Mouse (Mus musculus) myocyte (in vitro differentiated cells): Measurements from ENCODE around the gene Rnf181. TPM values are rescaled to one million over a fixed set of nuclear protein-coding genes. Genes with fewer than 3 reads are reported as not detected.

Experiments used
- H3K27me3 ChIP-seq: one replicate; pipeline ENCODE4 v1.6.1; 2011; ENCODE audit not compliant: control insufficient read depth, insufficient read depth, insufficient read length
- H3K36me3 ChIP-seq: one replicate; pipeline ENCODE4 v1.6.1; 2011; ENCODE audit not compliant: control insufficient read depth, insufficient read depth
- H3K4me2 ChIP-seq: one replicate; pipeline ENCODE4 v1.6.1; 2011; ENCODE audit warnings: low read depth, control low read depth
- H3K4me3 ChIP-seq: one replicate; pipeline ENCODE4 v1.5.1; 2011; ENCODE audit warnings: mild to moderate bottlenecking, control low read depth, moderate library complexity
- H3K79me2 ChIP-seq: one replicate; pipeline ENCODE4 v1.6.1; 2011; ENCODE audit not compliant: control insufficient read depth, insufficient read depth
- H3ac ChIP-seq: one replicate; pipeline ENCODE4 v1.6.1; 2011; ENCODE audit not compliant: control insufficient read depth, insufficient read length
- CEBPB ChIP-seq: IDR thresholded peaks from 2 replicates; pipeline ENCODE4 v1.6.1; 2011; ENCODE audit warnings: mild to moderate bottlenecking, moderate library complexity; ENCODE audit not compliant: poor library complexity, insufficient read depth, severe bottlenecking
- E2F4 ChIP-seq: IDR thresholded peaks from one replicate; pipeline ENCODE4 v1.6.1; 2011; ENCODE audit warnings: mild to moderate bottlenecking, control low read depth, moderate library complexity; ENCODE audit not compliant: insufficient read depth
- MAX ChIP-seq: IDR thresholded peaks from one replicate; pipeline ENCODE4 v1.6.1; 2011; ENCODE audit warnings: low read depth, mild to moderate bottlenecking, control low read depth
- MYOD1 ChIP-seq, 3 experiments: IDR thresholded peaks; one replicate each; pipeline ENCODE4 v1.6.1; 2011; ENCODE audit warnings: control low read depth in 2 of 3, low read depth in 2 of 3, mild to moderate bottlenecking in 2 of 3, moderate library complexity in 1 of 3; ENCODE audit not compliant: insufficient read length in 2 of 3, control insufficient read depth in 1 of 3
- MYOG ChIP-seq, 3 experiments: IDR thresholded peaks; one replicate each; pipeline ENCODE4 v1.6.1; 2011; ENCODE audit warnings: control low read depth in 2 of 3, low read depth in 2 of 3, mild to moderate bottlenecking in 2 of 3; ENCODE audit not compliant: insufficient read length in 2 of 3, control insufficient read depth in 1 of 3, insufficient read depth in 1 of 3
- POLR2A ChIP-seq: IDR thresholded peaks from one replicate; pipeline ENCODE4 v1.6.1; 2011; ENCODE audit warnings: low read depth, mild to moderate bottlenecking, control low read depth, moderate library complexity; ENCODE audit not compliant: insufficient read length
- POLR2AphosphoS2 ChIP-seq: IDR thresholded peaks from one replicate; pipeline ENCODE4 v1.6.1; 2011; ENCODE audit warnings: low read depth, control low read depth; ENCODE audit not compliant: insufficient read length
- REST ChIP-seq: IDR thresholded peaks from one replicate; pipeline ENCODE4 v1.6.1; 2011; ENCODE audit warnings: mild to moderate bottlenecking, control low read depth, moderate library complexity; ENCODE audit not compliant: insufficient read depth, insufficient read length
- SRF ChIP-seq: IDR thresholded peaks from one replicate; pipeline ENCODE4 v1.6.1; 2011; ENCODE audit warnings: low read depth; ENCODE audit not compliant: control insufficient read depth, insufficient read length
- TCF12 ChIP-seq: IDR thresholded peaks from one replicate; pipeline ENCODE4 v1.6.1; 2011; ENCODE audit warnings: mild to moderate bottlenecking, control low read depth; ENCODE audit not compliant: poor library complexity, insufficient read depth, severe bottlenecking
- TCF3 ChIP-seq: IDR thresholded peaks from one replicate; pipeline ENCODE4 v1.6.1; 2011; ENCODE audit warnings: low read depth, control low read depth; ENCODE audit not compliant: insufficient read length
- USF1 ChIP-seq: IDR thresholded peaks from one replicate; pipeline ENCODE4 v1.6.1; 2011; ENCODE audit warnings: low read depth, mild to moderate bottlenecking, control low read depth, moderate library complexity
- polyA plus RNA-seq: library from polyadenylated mRNA; unstranded; fragments of >200 nt; fragmentation: generic; extraction: Trizol; gene quantifications from one replicate; pipeline ENCODE4 v1.2.1, GENCODE M21; 2012; ENCODE audit warnings: missing spikeins

The Rnf181 gene
- polyA plus RNA-seq, 1 experiment: 169 TPM

- Histone ChIP-seq H3K4me3 (no peak overlapping the region), H3K79me2 (peaks cover 26% of the 10 kb centered on the region), H3K27me3 (no peaks in the 10 kb centered on the region), H3K36me3 (no peaks in the 10 kb centered on the region), H3ac (no peak overlapping the region), H3K4me2 (peak overlapping the region; percentile 19)
- TF ChIP-seq POLR2AphosphoS2 (no peak), TCF3 (no peak), POLR2A (no peak), MYOG (IDR thresholded peaks at IDR 0.05; ENCODE audit: control insufficient read depth in 1 of 3, insufficient read depth in 1 of 3, insufficient read length in 2 of 3, low read depth in 2 of 3) (no peak), MYOD1 (IDR thresholded peaks at IDR 0.05; ENCODE audit: control insufficient read depth in 1 of 3, insufficient read length in 2 of 3, low read depth in 2 of 3) (no peak), CEBPB (no peak), MAX (no peak), TCF12 (no peak), E2F4 (no peak), SRF (no peak), USF1 (no peak), REST (no peak)
These were observed 15.7 kb upstream of the Rnf181 start for GRCm38 (mm10) chr6:72382494-72382893.

- H3K36me3 ChIP-seq: no peaks in the 10 kb centered on the region
- peak within 1 kb of the TSS; percentile 70 for H3K4me3 ChIP-seq
- peak within 1 kb of the TSS; percentile 89 for H3K4me2 ChIP-seq
- H3K27me3 ChIP-seq: no peaks in the 10 kb centered on the region
- peaks cover 29% of the 10 kb centered on the region for H3K79me2 ChIP-seq
- peak within 1 kb of the TSS; percentile 20 for H3ac ChIP-seq
- peak; percentile 89 for TF ChIP-seq POLR2AphosphoS2
- no peak for TF ChIP-seq MYOD1 (IDR thresholded peaks at IDR 0.05; ENCODE audit: control insufficient read depth in 1 of 3, insufficient read length in 2 of 3, low read depth in 2 of 3)
- peak; percentile 78 for TF ChIP-seq POLR2A
These were observed 13.5 kb upstream of the Rnf181 start, which contains the start of gene Vamp5 for GRCm38 (mm10) chr6:72380131-72380770. Gene Vamp5, minus strand, starts transcription at chr6:72380468.

GRCm38 (mm10) chr6:72379377-72380130, 12.8 kb upstream of the Rnf181 start:
- Histone ChIP-seq H3K27me3 (no peaks in the 10 kb centered on the region), H3K4me3 (peak overlapping the region; percentile 70), H3K36me3 (no peaks in the 10 kb centered on the region), H3K79me2 (peaks cover 32% of the 10 kb centered on the region), H3K4me2 (peak overlapping the region; percentile 89), H3ac (peak overlapping the region; percentile 20)
- no peak for TF ChIP-seq TCF12
- TF ChIP-seq MAX: no peak
- no peak for TF ChIP-seq REST
- no peak for TF ChIP-seq TCF3
- no peak for TF ChIP-seq SRF

GRCm38 (mm10) chr6:72378510-72379234, 11.9 kb upstream of the Rnf181 start:
- no peaks in the 10 kb centered on the region for H3K27me3 ChIP-seq
- no peak for TF ChIP-seq MAX
- TF ChIP-seq REST: no peak
- no peak for TF ChIP-seq CEBPB
- TF ChIP-seq POLR2A: no peak
- no peak for TF ChIP-seq MYOD1 (IDR thresholded peaks at IDR 0.05; ENCODE audit: control insufficient read depth in 1 of 3, insufficient read length in 2 of 3, low read depth in 2 of 3)
- no peak for TF ChIP-seq MYOG (IDR thresholded peaks at IDR 0.05; ENCODE audit: control insufficient read depth in 1 of 3, insufficient read depth in 1 of 3, insufficient read length in 2 of 3, low read depth in 2 of 3)
- TF ChIP-seq SRF: no peak
- TF ChIP-seq E2F4: no peak
- peaks cover 33% of the 10 kb centered on the region for H3K79me2 ChIP-seq
- no peak overlapping the region for H3ac ChIP-seq
- H3K4me2 ChIP-seq: peak overlapping the region; percentile 89
- no peaks in the 10 kb centered on the region for H3K36me3 ChIP-seq
- peak overlapping the region; percentile 70 for H3K4me3 ChIP-seq
